Mouse (Mus musculus) induced T-regulatory cell, adult 2 months (primary cell): ENCODE data around the gene Ttc30b.
"Not testable (repeated sequence)": the region's sequence is repeated elsewhere in the genome, so short reads cannot be mapped to it uniquely, and the experiment has no call there.

Experiments used
- DNase-seq: peaks from one replicate; pipeline ENCODE4 v3.0.0-alpha.2; 2012; ENCODE audit warnings: low read depth

Gene Ttc30b

GRCm38 (mm10) chr2:75938117-75939063 is at the start of gene Ttc30b:
Ttc30b (minus strand) TSS chr2:75938585.
- peak; percentile 94 for DNase-seq

- DNase-seq, result no peak
Observed at GRCm38 (mm10) chr2:75987739-75988138, 49.4 kb upstream of the Ttc30b start.

- DNase-seq, result peak; percentile 74
Observed at GRCm38 (mm10) chr2:75985124-75985523, 46.7 kb upstream of the Ttc30b start.

- DNase-seq, result no peak
Observed at GRCm38 (mm10) chr2:75983847-75984246, 45.5 kb upstream of the Ttc30b start.

- no peak for DNase-seq
Observed at GRCm38 (mm10) chr2:75983091-75983490, 44.7 kb upstream of the Ttc30b start.

GRCm38 (mm10) chr2:75982626-75983025 is 44.2 kb upstream of the Ttc30b start:
- DNase-seq, result peak; percentile 21

- peak; percentile 93 for DNase-seq
Observed at GRCm38 (mm10) chr2:75981440-75982081, 43.2 kb upstream of the Ttc30b start, which contains the start of gene Ttc30a1. Ttc30a1 (minus strand) TSS chr2:75981967.

GRCm38 (mm10) chr2:75980933-75981439 is 42.6 kb upstream of the Ttc30b start:
- not testable (repeated sequence) for DNase-seq

GRCm38 (mm10) chr2:75977752-75978368 is 39.5 kb upstream of the Ttc30b start, which contains the start of gene Ttc30a2:
Ttc30a2 (minus strand) TSS chr2:75978170.
- DNase-seq, result peak; percentile 37

GRCm38 (mm10) chr2:75976070-75976469 is 37.7 kb upstream of the Ttc30b start:
- not testable (repeated sequence) for DNase-seq

GRCm38 (mm10) chr2:75974131-75974530 is 35.7 kb upstream of the Ttc30b start:
- DNase-seq, result no peak

- DNase-seq, result peak; percentile 84
Observed at GRCm38 (mm10) chr2:75964972-75965371, 26.6 kb upstream of the Ttc30b start.

- peak; percentile 61 for DNase-seq
Observed at GRCm38 (mm10) chr2:75964512-75964911, 26.1 kb upstream of the Ttc30b start.

GRCm38 (mm10) chr2:75964051-75964450 is 25.7 kb upstream of the Ttc30b start:
- DNase-seq, result no peak

- DNase-seq, result no peak
Observed at GRCm38 (mm10) chr2:75963211-75963840, 24.9 kb upstream of the Ttc30b start.

- no peak for DNase-seq
Observed at GRCm38 (mm10) chr2:75960366-75961330, 22.3 kb upstream of the Ttc30b start.

GRCm38 (mm10) chr2:75959850-75960365 is 21.5 kb upstream of the Ttc30b start:
- no peak for DNase-seq

GRCm38 (mm10) chr2:75959183-75959849 is 20.9 kb upstream of the Ttc30b start:
- DNase-seq, result no peak

GRCm38 (mm10) chr2:75955709-75956108 is 17.3 kb upstream of the Ttc30b start:
- DNase-seq, result no peak

GRCm38 (mm10) chr2:75953320-75953719 is 14.9 kb upstream of the Ttc30b start:
- no peak for DNase-seq
